In the genomic region with DNA sequence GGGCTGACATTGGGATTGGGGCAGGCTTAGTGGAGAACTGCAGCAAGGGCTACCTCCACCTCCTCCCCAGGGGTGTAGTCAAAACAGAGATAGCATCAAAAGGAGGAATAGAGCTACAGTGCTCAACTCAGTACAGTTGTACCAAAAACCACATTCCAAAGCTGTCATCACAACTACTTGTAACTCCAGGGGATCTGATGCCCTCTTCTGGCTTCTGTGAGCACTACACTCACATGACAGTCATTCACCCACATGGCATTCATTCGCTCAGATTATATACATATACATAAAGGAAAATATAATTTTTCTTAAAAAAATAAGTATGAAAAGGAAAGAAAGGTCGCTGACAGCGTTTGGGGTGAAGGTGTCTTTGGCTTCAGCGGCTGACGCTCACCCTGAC, we compare ENCODE assay signal across 9 mouse cellular contexts. TPM values are rescaled to one million over a fixed set of nuclear protein-coding genes. Genes with fewer than 3 reads are reported as not detected.
DNase-seq lines count a peak whose midpoint lies in the region; ATAC-seq lines count a peak whose summit lies in the region.
"Had no signal": no experiment of that assay in that cellular context is flagged by ENCODE, and none has a peak within 500 bp of the region (broad histone marks: within the 10 kb centered on the region; RNA-seq: fewer than 3 reads in every experiment).

No protein-coding gene starts in this region.

- H3K27me3 ChIP-seq in heart, embryonic 13.5 days (replicated peaks): no peaks in the 10 kb centered on the region
- 0 out of 2 replicates have a peak, but pooled peaks cover under 1% of the 10 kb centered on the region for H3K27me3 ChIP-seq in heart, embryonic 10.5 days (ENCODE audit: insufficient read depth, poor library complexity, severe bottlenecking)
- no peaks in the 10 kb centered on the region for H3K27me3 ChIP-seq in neural tube, embryonic 13.5 days
- H3K27me3 ChIP-seq: stomach, embryonic 15.5 days had no signal

- ATAC-seq in heart, embryonic 13.5 days (ENCODE audit: extremely low read depth, insufficient number of reproducible peaks, low FRiP score, low TSS enrichment): no peak
- ATAC-seq in neural tube, embryonic 13.5 days (ENCODE audit: low read depth): peak; percentile 32; the same call in 1 of the 2 replicates

- WGBS in heart, embryonic 13.5 days: 44% methylated on average over 5 of the region's 5 CpGs
- WGBS in heart, embryonic 10.5 days: 57% methylated on average over 5 of the region's 5 CpGs
- 60% methylated on average over 5 of the region's 5 CpGs for WGBS in neural tube, embryonic 13.5 days

- DNase-seq in heart, embryonic 10.5 days (ENCODE audit: low spot score): no peak
- peak; percentile 58 for DNase-seq in A20 (ENCODE audit: low read depth, low spot score)
- DNase-seq in adrenal gland, postnatal 36 days: peak; percentile 36 to 40
- peak; percentile 33 for DNase-seq in fibroblast of lung, adult 2 months (ENCODE audit: low read depth)
- DNase-seq in kidney, postnatal 14 days: peak; percentile 32
- no peak for DNase-seq in gastrocnemius, postnatal 25 days

- no peaks in the 10 kb centered on the region for H3K9me3 ChIP-seq in heart, embryonic 13.5 days
- H3K9me3 ChIP-seq in heart, embryonic 10.5 days: no peaks in the 10 kb centered on the region
- H3K9me3 ChIP-seq in neural tube, embryonic 13.5 days: no peaks in the 10 kb centered on the region
- H3K9me3 ChIP-seq: stomach, embryonic 15.5 days had no signal

- H3K36me3 ChIP-seq in heart, embryonic 13.5 days: no peaks in the 10 kb centered on the region
- no peaks in the 10 kb centered on the region for H3K36me3 ChIP-seq in heart, embryonic 10.5 days
- no peaks in the 10 kb centered on the region for H3K36me3 ChIP-seq in neural tube, embryonic 13.5 days
- H3K36me3 ChIP-seq: stomach, embryonic 15.5 days had no signal

- no peak overlapping the region for H3K4me3 ChIP-seq in heart, embryonic 13.5 days
- no peak overlapping the region for H3K4me3 ChIP-seq in heart, embryonic 10.5 days
- H3K4me3 ChIP-seq in neural tube, embryonic 13.5 days: no peak overlapping the region
- H3K4me3 ChIP-seq: stomach, embryonic 15.5 days had no signal

- H3K4me2 ChIP-seq in heart, embryonic 13.5 days: peak overlapping the region; percentile 19; the same call in 1 of the 2 replicates
- 0 out of 2 replicates have a peak overlapping the region, but pooled peaks have one; percentile 29 for H3K4me2 ChIP-seq in neural tube, embryonic 13.5 days
- H3K4me2 ChIP-seq: stomach, embryonic 15.5 days had no signal

- peak overlapping the region; percentile 58 for H3K27ac ChIP-seq in heart, embryonic 13.5 days (replicated peaks)
- H3K27ac ChIP-seq in heart, embryonic 10.5 days: no peak overlapping the region
- peak overlapping the region; percentile 91 for H3K27ac ChIP-seq in neural tube, embryonic 13.5 days (replicated peaks)
- H3K27ac ChIP-seq: stomach, embryonic 15.5 days had no signal

- H3K9ac ChIP-seq in heart, embryonic 13.5 days: no peak overlapping the region
- no peak overlapping the region; the same call in 1 of the 2 replicates for H3K9ac ChIP-seq in neural tube, embryonic 13.5 days
- H3K9ac ChIP-seq: stomach, embryonic 15.5 days had no signal

- peaks cover 41% of the 10 kb centered on the region for H3K4me1 ChIP-seq in heart, embryonic 13.5 days
- H3K4me1 ChIP-seq in heart, embryonic 10.5 days: peaks cover 26% of the 10 kb centered on the region
- peaks cover 46% of the 10 kb centered on the region for H3K4me1 ChIP-seq in neural tube, embryonic 13.5 days (replicated peaks)

RNA-seq across cellular contexts. Expression of a gene that starts 32.1 kb away (rescaled TPM):
- 4.1 and 4.4 TPM in 2 replicates for polyA plus RNA-seq in heart, embryonic 13.5 days (2015; fragmentation: Nextera tagmentation; extraction: Ambion mirVana)
- 4.4 and 8.2 TPM in 2 replicates for polyA plus RNA-seq in heart, embryonic 10.5 days (2016; fragmentation: Nextera tagmentation; extraction: Ambion mirVana)
- under 1 TPM; 0.17 to 0.40 TPM for total RNA-seq in adrenal gland, postnatal 36 days (2021)
- 26.3 and 28.7 TPM in 2 replicates for polyA plus RNA-seq in neural tube, embryonic 13.5 days (2015; fragmentation: Nextera tagmentation; extraction: Ambion mirVana)
- not detected for total RNA-seq in gastrocnemius, postnatal 25 days (2021)

RNA-seq across cellular contexts. Expression of a gene that starts 37.7 kb away (rescaled TPM):
- polyA plus RNA-seq in heart, embryonic 13.5 days (2015; fragmentation: Nextera tagmentation; extraction: Ambion mirVana): 0.13 and 0.29 TPM in 2 replicates
- polyA plus RNA-seq in heart, embryonic 10.5 days (2016; fragmentation: Nextera tagmentation; extraction: Ambion mirVana): 0.15 and 0.34 TPM in 2 replicates
- 1 to 10 TPM; 3.1 to 4.0 TPM for total RNA-seq in adrenal gland, postnatal 36 days (2021)
- polyA plus RNA-seq in neural tube, embryonic 13.5 days (2015; fragmentation: Nextera tagmentation; extraction: Ambion mirVana): 0.50 TPM in 1 of 2 replicates, not detected in the other
- not detected for total RNA-seq in gastrocnemius, postnatal 25 days (2021)

RNA-seq across cellular contexts. Expression of a gene that starts 38.1 kb away (rescaled TPM):
- polyA plus RNA-seq in heart, embryonic 13.5 days (2015; fragmentation: Nextera tagmentation; extraction: Ambion mirVana): 28.0 and 28.9 TPM in 2 replicates
- polyA plus RNA-seq in heart, embryonic 10.5 days (2016; fragmentation: Nextera tagmentation; extraction: Ambion mirVana): 30.4 and 33.5 TPM in 2 replicates
- 10 to 100 TPM; 38.0 to 41.7 TPM for total RNA-seq in adrenal gland, postnatal 36 days (2021)
- polyA plus RNA-seq in neural tube, embryonic 13.5 days (2015; fragmentation: Nextera tagmentation; extraction: Ambion mirVana): 21.9 and 23.3 TPM in 2 replicates
- total RNA-seq in gastrocnemius, postnatal 25 days (2021): 1 to 10 TPM; 5.1 to 5.2 TPM

RNA-seq across cellular contexts. Expression of a gene that starts 45.0 kb away (rescaled TPM):
- 1.9 and 2.9 TPM in 2 replicates for polyA plus RNA-seq in heart, embryonic 13.5 days (2015; fragmentation: Nextera tagmentation; extraction: Ambion mirVana)
- polyA plus RNA-seq in heart, embryonic 10.5 days (2016; fragmentation: Nextera tagmentation; extraction: Ambion mirVana): 3.1 and 3.6 TPM in 2 replicates
- total RNA-seq in adrenal gland, postnatal 36 days (2021): 10 to 100 TPM; 14.5 to 16.9 TPM
- polyA plus RNA-seq in neural tube, embryonic 13.5 days (2015; fragmentation: Nextera tagmentation; extraction: Ambion mirVana): 17.3 and 17.9 TPM in 2 replicates
- total RNA-seq in gastrocnemius, postnatal 25 days (2021): under 1 TPM in 1 of 2 experiments, not detected in 1; 0.11 TPM

Comparison
In these comparisons a context has a peak if more than half of its experiments do, and no peak if none do; other contexts are left out.
1. DNase-seq: peak in A20 (single experiment), adrenal gland, postnatal 36 days (2 of 2), fibroblast of lung, adult 2 months (single experiment) and kidney, postnatal 14 days (single experiment); none in heart, embryonic 10.5 days (single experiment) and gastrocnemius, postnatal 25 days (single experiment).